Comparison of ENCODE assay signal across 1 mouse cellular context in the genomic region with DNA sequence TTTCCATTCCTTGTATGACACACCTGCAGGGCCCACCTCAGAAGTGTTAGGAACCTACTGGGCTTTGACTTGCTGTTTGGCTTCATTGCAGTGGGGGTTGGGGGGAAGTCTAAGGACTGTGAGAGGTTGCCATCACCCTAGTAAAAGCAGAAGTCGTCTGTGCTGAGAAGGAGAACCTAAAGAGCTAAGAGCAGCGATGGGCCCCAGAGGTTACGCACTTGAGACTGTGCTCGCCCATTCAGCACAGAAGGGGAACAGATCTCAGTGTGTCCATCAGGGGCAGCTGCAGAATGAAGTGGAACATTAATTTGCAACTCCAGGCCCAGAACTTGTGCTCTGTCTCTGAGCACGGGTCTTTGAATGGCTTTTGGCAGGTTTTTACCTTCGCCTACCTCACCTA.
TF ChIP-seq lines count a peak whose summit lies in the region.

No protein-coding gene starts in this region.

TF ChIP-seq in CH12.LX, 34 proteins besides CTCF, POLR2A, EP300 and RAD21 (continued from another document):
- TF ChIP-seq USF2 (conservative IDR thresholded peaks at IDR 0.05; ENCODE audit: low read depth, low read length): no peak
